Mouse (Mus musculus) kidney, adult 2 months (tissue): ENCODE data around the gene Hibch. TPM values are rescaled to one million over a fixed set of nuclear protein-coding genes. Genes with fewer than 3 reads are reported as not detected.

Source experiments
- DNase-seq: peaks from one replicate; pipeline ENCODE4 v3.0.0; 2021
- H3K27ac ChIP-seq: fragments of 200-500 bp; 2 replicates; pipeline ENCODE4 v1.5.1; 2012; ENCODE audit warnings: low read depth, low read length, control low read depth, inconsistent platforms; ENCODE audit not compliant: insufficient read depth
- H3K27me3 ChIP-seq: fragments of 200-500 bp; replicated peaks from 2 replicates; pipeline ENCODE4 v1.6.1; 2012; ENCODE audit warnings: mild to moderate bottlenecking, moderate library complexity, low read length, inconsistent platforms; ENCODE audit not compliant: control insufficient read depth, insufficient read depth
- H3K36me3 ChIP-seq: fragments of 200-500 bp; 2 replicates; pipeline ENCODE4 v1.6.1; 2012; ENCODE audit warnings: mild to moderate bottlenecking, moderate library complexity, low read length, inconsistent platforms; ENCODE audit not compliant: control insufficient read depth, insufficient read depth
- H3K4me1 ChIP-seq: fragments of 200-500 bp; 2 replicates; pipeline ENCODE4 v1.6.1; 2011; ENCODE audit warnings: low read length; ENCODE audit not compliant: control insufficient read depth, insufficient read depth
- H3K4me3 ChIP-seq: fragments of 200-500 bp; 2 replicates; pipeline ENCODE4 v1.5.1; 2011; ENCODE audit warnings: mild to moderate bottlenecking, low read depth, low read length, control low read depth; ENCODE audit not compliant: insufficient read depth
- CTCF ChIP-seq: fragments of 200-500 bp; conservative IDR thresholded peaks from 2 replicates; pipeline ENCODE4 v1.5.1; 2011; ENCODE audit warnings: low read depth, mild to moderate bottlenecking, control low read depth, low read length, moderate library complexity, mixed read lengths; ENCODE audit not compliant: insufficient read depth, insufficient read length
- POLR2A ChIP-seq: fragments of 200-500 bp; IDR thresholded peaks from one replicate; pipeline ENCODE4 v1.6.1; 2011; ENCODE audit warnings: low read depth, low read length, control low read depth
- WGBS: fragments of 180-500 bp; shearing (Covaris S2); methylation state at CpG from one replicate; pipeline ENCODE4 v1.1.7; 2018; 5-methylcytosine and 5-hydroxymethylcytosine counted together
- polyA plus RNA-seq: library from polyadenylated mRNA; depleted of rRNA; stranded (reverse); fragments of >200 nt; gene quantifications from 2 replicates; pipeline ENCODE4 v1.2.3, GENCODE M21; 2012; rRNA removed

Hibch gene
- polyA plus RNA-seq, 1 experiment = 39.2 TPM

- H3K4me1 ChIP-seq = peaks cover 3% of the 10 kb centered on the region; the same call in 1 of the 2 replicates
- 79% methylated on average over 4 of the region's 4 CpGs for WGBS
- no peak overlapping the region for H3K4me3 ChIP-seq
- DNase-seq = no peak
- TF ChIP-seq CTCF = no peak
- TF ChIP-seq POLR2A = no peak
- no peaks in the 10 kb centered on the region for H3K36me3 ChIP-seq
- H3K27me3 ChIP-seq = no peaks in the 10 kb centered on the region
- H3K27ac ChIP-seq = no peak overlapping the region
These were observed 112.0 kb downstream of the Hibch start for GRCm38 (mm10) chr1:52956746-52957145.

DNA sequence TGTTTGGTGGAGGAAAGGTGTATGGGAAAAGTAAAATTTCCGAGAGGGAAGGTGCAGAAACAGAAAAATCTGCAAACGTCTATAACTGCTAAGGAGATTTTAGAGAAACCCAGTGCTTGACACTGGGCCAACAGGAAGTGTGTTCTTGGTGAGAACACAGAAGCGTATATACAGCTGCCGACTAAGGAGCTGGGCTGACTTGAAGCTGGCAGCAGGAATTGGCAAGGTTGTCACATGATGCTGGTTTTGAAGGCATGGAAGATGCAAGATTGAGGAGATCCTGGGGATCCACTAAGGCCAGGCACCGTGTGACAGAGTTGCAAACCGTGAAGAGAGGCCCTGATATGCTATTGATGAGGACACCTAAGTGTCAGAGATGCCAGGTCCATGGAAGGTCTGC lies 115.5 kb downstream of the Hibch start:
- no peak for DNase-seq
- Histone ChIP-seq H3K27ac (no peak overlapping the region), H3K4me3 (no peak overlapping the region), H3K36me3 (no peaks in the 10 kb centered on the region), H3K27me3 (no peaks in the 10 kb centered on the region), H3K4me1 (no peaks in the 10 kb centered on the region)
- no peak for TF ChIP-seq CTCF
- 60% methylated on average over 6 of the region's 6 CpGs for WGBS

DNA sequence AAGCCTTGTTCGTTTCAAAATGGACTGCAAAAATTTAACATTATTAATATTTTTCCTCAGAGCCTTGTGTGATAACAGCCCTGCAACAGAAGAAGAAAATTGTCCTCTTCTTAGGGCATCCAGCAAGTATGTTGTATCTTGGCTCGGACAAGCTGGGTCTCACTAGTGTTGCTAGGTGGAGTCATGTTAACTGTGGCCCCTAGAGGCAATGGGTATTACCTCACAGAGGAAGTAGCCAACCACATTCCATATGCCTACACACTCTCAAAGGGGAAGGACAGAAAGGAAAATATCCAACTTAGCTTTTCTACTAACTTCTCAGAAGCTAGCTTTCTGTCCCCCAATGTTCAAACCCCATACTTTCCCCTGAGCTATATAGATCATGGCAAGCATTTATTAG lies 118.4 kb downstream of the Hibch start:
- H3K4me3 ChIP-seq = no peak overlapping the region
- TF ChIP-seq CTCF (no peak), POLR2A (no peak)
- no peak for DNase-seq
- WGBS = 80% methylated on average over 2 of the region's 2 CpGs
- no peaks in the 10 kb centered on the region for H3K27me3 ChIP-seq
- H3K4me1 ChIP-seq = no peaks in the 10 kb centered on the region
- H3K27ac ChIP-seq = no peak overlapping the region
- no peaks in the 10 kb centered on the region for H3K36me3 ChIP-seq

DNA sequence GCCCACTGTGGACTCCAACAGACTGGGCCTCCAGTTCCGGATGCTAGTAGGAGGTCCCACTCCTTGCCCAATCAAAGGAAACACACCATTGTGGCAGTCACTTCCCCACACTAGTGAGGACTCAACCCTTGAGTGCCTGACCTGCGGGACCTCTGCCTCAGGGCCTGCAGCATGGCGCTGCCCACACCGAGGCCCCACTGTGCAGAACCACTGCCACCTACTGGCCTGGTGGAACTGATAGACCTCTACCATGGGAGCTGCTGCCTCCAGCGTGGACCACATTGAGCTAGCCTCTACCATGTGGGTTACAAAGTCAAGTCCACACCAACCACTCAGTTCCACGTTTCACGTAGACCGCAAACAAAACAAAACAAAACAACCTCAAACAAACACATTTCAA lies 119.9 kb downstream of the Hibch start:
- TF ChIP-seq POLR2A (no peak), CTCF (no peak)
- H3K36me3 ChIP-seq = no peaks in the 10 kb centered on the region
- H3K4me3 ChIP-seq = no peak overlapping the region
- WGBS = 81% methylated on average over 8 of the region's 8 CpGs
- no peak overlapping the region for H3K27ac ChIP-seq
- no peaks in the 10 kb centered on the region for H3K27me3 ChIP-seq
- H3K4me1 ChIP-seq = no peaks in the 10 kb centered on the region
- no peak for DNase-seq

Other genes starting within 250 kb of the Hibch start
- gene Nemp2, start 214.2 kb upstream of the Hibch start, polyA plus RNA-seq = 2.9 and 3.9 TPM in 2 replicates
- 9.7 and 10.0 TPM in 2 replicates for gene Mfsd6, start 117.5 kb upstream of the Hibch start, polyA plus RNA-seq
- gene Inpp1, start 27.2 kb upstream of the Hibch start, polyA plus RNA-seq = 6.8 and 6.9 TPM in 2 replicates
- gene 1700019D03Rik, start 175.2 kb downstream of the Hibch start, polyA plus RNA-seq = 1.1 and 2.1 TPM in 2 replicates
- gene Mstn, start 216.7 kb downstream of the Hibch start, polyA plus RNA-seq = 0.20 TPM in 1 of 2 replicates, not detected in the other